Mouse (Mus musculus): Measurements from ENCODE around the gene Scn8a.

DNA sequence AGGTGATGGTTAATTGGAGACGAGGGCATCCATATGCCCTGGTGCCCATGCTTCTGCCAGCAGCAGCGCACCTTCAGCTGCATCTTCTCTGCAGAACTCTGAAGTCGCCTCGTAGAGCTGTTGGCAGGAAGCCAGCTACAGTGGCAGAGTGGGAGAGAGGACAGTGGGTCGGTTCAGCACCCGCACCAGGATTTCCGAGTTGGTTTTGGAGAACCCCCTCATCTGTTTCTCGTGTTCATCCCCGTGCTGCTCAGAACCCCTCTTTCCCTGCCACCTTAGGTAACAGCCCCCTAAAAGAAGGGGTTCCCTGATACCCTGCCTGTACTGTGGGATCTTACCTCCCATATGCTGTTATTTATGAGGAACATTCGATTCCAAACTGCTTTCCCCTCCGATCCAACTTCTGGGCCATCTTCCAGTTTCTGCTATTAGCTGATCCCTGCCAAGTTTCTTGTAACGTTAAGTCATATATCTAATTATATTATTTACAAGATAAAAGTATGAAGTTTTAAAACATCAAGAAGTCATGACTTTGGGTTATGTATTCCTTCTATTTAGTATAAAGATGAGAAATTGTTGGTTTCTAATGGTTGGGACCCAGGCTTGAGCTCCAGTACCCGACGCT lies 138.8 kb downstream of the Scn8a start:
- no peak for TF ChIP-seq POLR2A (IDR thresholded peaks at IDR 0.05; ENCODE audit: insufficient read length, low read depth)
- no peak for TF ChIP-seq MYOD1 (IDR thresholded peaks at IDR 0.05; ENCODE audit: control insufficient read depth in 1 of 3, insufficient read length in 2 of 3, low read depth in 2 of 3)
- TF ChIP-seq MYOG (IDR thresholded peaks at IDR 0.05; ENCODE audit: control insufficient read depth in 1 of 3, insufficient read depth in 1 of 3, insufficient read length in 2 of 3, low read depth in 2 of 3) = no peak
- no peak for TF ChIP-seq POLR2AphosphoS2 (IDR thresholded peaks at IDR 0.05; ENCODE audit: insufficient read length, low read depth)
- TF ChIP-seq MAX (IDR thresholded peaks at IDR 0.05; ENCODE audit: low read depth) = no peak
- no peak for TF ChIP-seq TCF12 (IDR thresholded peaks at IDR 0.05; ENCODE audit: insufficient read depth, poor library complexity, severe bottlenecking)
- TF ChIP-seq E2F4 (IDR thresholded peaks at IDR 0.05; ENCODE audit: insufficient read depth) = no peak
- TF ChIP-seq USF1 (IDR thresholded peaks at IDR 0.05; ENCODE audit: low read depth) = no peak
